Mouse (Mus musculus): ENCODE measurements around the gene Slitrk1. TPM values are rescaled to one million over a fixed set of nuclear protein-coding genes. Genes with fewer than 3 reads are reported as not detected.

The Slitrk1 gene
- polyA plus RNA-seq, 1 experiment from 2014 or later, result 29.7 TPM

GRCm38 (mm10) chr14:108898601-108899000 lies 15.4 kb downstream of the Slitrk1 start:
- Histone ChIP-seq H3K9me3 (ENCODE audit: control insufficient read depth, low read length) (no peaks in the 10 kb centered on the region), H3K4me3 (replicated peaks; ENCODE audit: low read length) (no peak overlapping the region), H3K27ac (ENCODE audit: low read length) (no peak overlapping the region), H3K9ac (replicated peaks; ENCODE audit: low read depth, low read length) (no peak overlapping the region), H3K4me1 (replicated peaks; ENCODE audit: control insufficient read depth, insufficient read depth, low read length) (peaks cover 2% of the 10 kb centered on the region; the same call in 1 of the 2 replicates), H3K4me2 (ENCODE audit: low read length) (no peak overlapping the region), H3K36me3 (ENCODE audit: control insufficient read depth, insufficient read depth) (no peaks in the 10 kb centered on the region), H3K27me3 (replicated peaks; ENCODE audit: control insufficient read depth, insufficient read depth, low read length) (no peaks in the 10 kb centered on the region)
- ATAC-seq, result no peak
- WGBS, result 61% methylated on average over 7 of the region's 7 CpGs

- ATAC-seq, result no peak
- H3K9me3 ChIP-seq (ENCODE audit: control insufficient read depth, low read length), result no peaks in the 10 kb centered on the region
- H3K9ac ChIP-seq (replicated peaks; ENCODE audit: low read depth, low read length), result no peak overlapping the region
- H3K4me2 ChIP-seq (ENCODE audit: low read length), result no peak overlapping the region
- H3K4me3 ChIP-seq (replicated peaks; ENCODE audit: low read length), result no peak overlapping the region
- H3K27me3 ChIP-seq (replicated peaks; ENCODE audit: control insufficient read depth, insufficient read depth, low read length), result no peaks in the 10 kb centered on the region
- 0 out of 2 replicates have a peak overlapping the region, but pooled peaks have one; percentile 31 for H3K27ac ChIP-seq (ENCODE audit: low read length)
- no peaks in the 10 kb centered on the region for H3K36me3 ChIP-seq (ENCODE audit: control insufficient read depth, insufficient read depth)
- 31% methylated on average over 2 of the region's 2 CpGs for whole genome bisulfite sequencing
- peaks cover 2% of the 10 kb centered on the region; the same call in 1 of the 2 replicates for H3K4me1 ChIP-seq (replicated peaks; ENCODE audit: control insufficient read depth, insufficient read depth, low read length)
Measured at GRCm38 (mm10) chr14:108895456-108895855, 18.5 kb downstream of the Slitrk1 start.

DNA sequence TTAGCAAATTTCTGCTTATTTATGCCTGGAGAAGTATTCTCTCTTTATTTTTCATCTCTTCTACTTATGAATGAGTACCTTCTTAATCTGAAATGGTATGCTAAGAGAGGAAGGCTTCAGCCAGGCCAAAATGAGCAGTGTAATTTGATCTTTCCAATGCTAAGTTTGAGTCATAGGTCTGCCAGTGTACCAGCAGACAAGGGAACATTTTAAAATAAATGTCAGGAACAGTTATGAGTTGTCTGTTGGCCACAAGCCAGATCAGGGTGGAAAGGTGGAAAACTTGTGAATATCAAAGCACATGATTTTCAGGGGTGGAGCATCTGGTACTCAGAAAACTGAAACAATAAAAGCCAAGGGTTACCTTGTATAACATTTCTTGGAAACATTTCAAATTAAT lies 46.1 kb downstream of the Slitrk1 start:
- Histone ChIP-seq H3K27me3 (replicated peaks; ENCODE audit: control insufficient read depth, insufficient read depth, low read length) (no peaks in the 10 kb centered on the region), H3K27ac (ENCODE audit: low read length) (no peak overlapping the region), H3K9ac (replicated peaks; ENCODE audit: low read depth, low read length) (no peak overlapping the region), H3K4me2 (ENCODE audit: low read length) (no peak overlapping the region), H3K36me3 (ENCODE audit: control insufficient read depth, insufficient read depth) (no peaks in the 10 kb centered on the region), H3K4me3 (replicated peaks; ENCODE audit: low read length) (no peak overlapping the region), H3K9me3 (ENCODE audit: control insufficient read depth, low read length) (no peaks in the 10 kb centered on the region), H3K4me1 (replicated peaks; ENCODE audit: control insufficient read depth, insufficient read depth, low read length) (no peaks in the 10 kb centered on the region)
- no peak for ATAC-seq

- Histone ChIP-seq H3K9me3 (ENCODE audit: control insufficient read depth, low read length) (no peaks in the 10 kb centered on the region), H3K9ac (replicated peaks; ENCODE audit: low read depth, low read length) (no peak overlapping the region), H3K27ac (ENCODE audit: low read length) (no peak overlapping the region), H3K4me1 (replicated peaks; ENCODE audit: control insufficient read depth, insufficient read depth, low read length) (no peaks in the 10 kb centered on the region), H3K4me2 (ENCODE audit: low read length) (no peak overlapping the region), H3K27me3 (replicated peaks; ENCODE audit: control insufficient read depth, insufficient read depth, low read length) (no peaks in the 10 kb centered on the region), H3K4me3 (replicated peaks; ENCODE audit: low read length) (no peak overlapping the region), H3K36me3 (ENCODE audit: control insufficient read depth, insufficient read depth) (no peaks in the 10 kb centered on the region)
- ATAC-seq, result 0 out of 2 replicates have a peak, but pooled peaks have one; percentile 61
Measured at GRCm38 (mm10) chr14:108864631-108865030, 49.3 kb downstream of the Slitrk1 start.

DNA sequence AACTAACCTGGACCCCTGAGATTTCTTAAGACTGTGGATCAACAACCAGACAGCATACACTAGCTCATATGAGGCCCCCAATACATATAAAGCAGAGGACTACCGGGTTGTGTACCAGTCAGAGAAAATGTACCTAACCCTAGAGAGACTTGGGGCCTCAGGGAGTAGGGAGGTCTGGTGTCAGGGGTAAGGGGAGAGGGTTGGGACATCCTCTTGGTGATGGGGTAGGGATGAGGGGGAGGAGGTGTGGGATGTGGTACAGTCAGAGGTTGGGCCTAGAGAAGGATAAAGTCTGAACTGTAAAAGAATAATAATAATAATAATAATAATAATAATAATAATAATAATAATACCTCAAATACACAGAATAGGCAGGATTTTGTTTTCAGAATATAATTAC lies 54.6 kb downstream of the Slitrk1 start:
- H3K4me3 ChIP-seq (replicated peaks; ENCODE audit: low read length), result no peak overlapping the region
- H3K27ac ChIP-seq (ENCODE audit: low read length), result no peak overlapping the region
- no peak overlapping the region for H3K9ac ChIP-seq (replicated peaks; ENCODE audit: low read depth, low read length)
- 100% methylated on average over 1 of the region's 1 CpGs for WGBS
- no peaks in the 10 kb centered on the region for H3K4me1 ChIP-seq (replicated peaks; ENCODE audit: control insufficient read depth, insufficient read depth, low read length)
- no peaks in the 10 kb centered on the region for H3K9me3 ChIP-seq (ENCODE audit: control insufficient read depth, low read length)
- no peak for ATAC-seq
- H3K27me3 ChIP-seq (replicated peaks; ENCODE audit: control insufficient read depth, insufficient read depth, low read length), result no peaks in the 10 kb centered on the region
- H3K36me3 ChIP-seq (ENCODE audit: control insufficient read depth, insufficient read depth), result no peaks in the 10 kb centered on the region
- no peak overlapping the region for H3K4me2 ChIP-seq (ENCODE audit: low read length)

All from forebrain, embryonic 16.5 days (tissue).